Mouse (Mus musculus): Measurements from ENCODE around the gene Hs3st3b1. TPM values are rescaled to one million over a fixed set of nuclear protein-coding genes. Genes with fewer than 3 reads are reported as not detected.

Hs3st3b1 gene
- polyA plus RNA-seq, 1 experiment from 2014 or later: 4.2 TPM

DNA sequence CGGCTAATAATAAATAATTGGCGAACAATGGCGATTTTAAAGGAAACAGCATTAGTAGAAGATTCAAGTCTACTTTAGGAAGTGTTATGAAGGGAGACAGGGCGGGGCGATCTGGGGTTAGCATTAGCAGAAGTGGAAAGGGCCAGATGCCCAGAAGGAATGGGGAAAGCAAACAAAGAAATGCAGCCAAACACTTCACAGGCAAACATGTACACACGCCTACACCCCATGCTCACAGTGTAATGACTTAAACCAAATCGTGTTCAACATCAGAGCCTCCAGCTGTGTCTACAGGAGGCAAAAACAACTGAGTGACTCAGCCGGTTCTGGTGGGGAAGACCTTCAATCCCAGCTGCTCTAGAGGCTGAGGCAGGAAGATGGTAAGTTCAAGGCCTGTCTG, 20.1 kb upstream of the Hs3st3b1 start:
- 75% methylated on average over 8 of the region's 8 CpGs for WGBS (ENCODE audit: insufficient replicate concordance)
- no peaks in the 10 kb centered on the region for H3K27me3 ChIP-seq (ENCODE audit: control insufficient read depth, insufficient read depth, low read length)
- no peak overlapping the region for H3K27ac ChIP-seq (ENCODE audit: low read depth, low read length)
- no peak for ATAC-seq (replicated peaks; ENCODE audit: insufficient number of reproducible peaks, low FRiP score, low TSS enrichment)
- no peak overlapping the region for H3K4me2 ChIP-seq
- no peaks in the 10 kb centered on the region for H3K9me3 ChIP-seq (replicated peaks; ENCODE audit: control insufficient read depth, low read length)
- H3K36me3 ChIP-seq (ENCODE audit: control insufficient read depth, insufficient read depth, low read length): no peaks in the 10 kb centered on the region
- no peaks in the 10 kb centered on the region for H3K4me1 ChIP-seq (ENCODE audit: control insufficient read depth, insufficient read depth, low read length)
- H3K4me3 ChIP-seq (ENCODE audit: low read depth, low read length): no peak overlapping the region
- no peak overlapping the region for H3K9ac ChIP-seq (ENCODE audit: low read depth, low read length)

- Histone ChIP-seq H3K36me3 (ENCODE audit: control insufficient read depth, insufficient read depth, low read length) (no peaks in the 10 kb centered on the region), H3K4me2 (no peak overlapping the region), H3K4me1 (ENCODE audit: control insufficient read depth, insufficient read depth, low read length) (no peaks in the 10 kb centered on the region), H3K9me3 (replicated peaks; ENCODE audit: control insufficient read depth, low read length) (no peaks in the 10 kb centered on the region), H3K4me3 (ENCODE audit: low read depth, low read length) (no peak overlapping the region), H3K27me3 (ENCODE audit: control insufficient read depth, insufficient read depth, low read length) (peaks cover 6% of the 10 kb centered on the region; the same call in 1 of the 2 replicates), H3K9ac (ENCODE audit: low read depth, low read length) (no peak overlapping the region), H3K27ac (ENCODE audit: low read depth, low read length) (no peak overlapping the region)
- WGBS (ENCODE audit: insufficient replicate concordance): 43% methylated on average over 3 of the region's 3 CpGs
- no peak for ATAC-seq (replicated peaks; ENCODE audit: insufficient number of reproducible peaks, low FRiP score, low TSS enrichment)
Measured at GRCm38 (mm10) chr11:63936641-63937040, 14.6 kb upstream of the Hs3st3b1 start.

- Histone ChIP-seq H3K27me3 (ENCODE audit: control insufficient read depth, insufficient read depth, low read length) (peaks cover 33% of the 10 kb centered on the region), H3K4me1 (ENCODE audit: control insufficient read depth, insufficient read depth, low read length) (peaks cover 8% of the 10 kb centered on the region), H3K9ac (ENCODE audit: low read depth, low read length) (no peak overlapping the region), H3K4me2 (no peak overlapping the region), H3K4me3 (ENCODE audit: low read depth, low read length) (no peak overlapping the region), H3K27ac (ENCODE audit: low read depth, low read length) (no peak overlapping the region), H3K9me3 (replicated peaks; ENCODE audit: control insufficient read depth, low read length) (no peaks in the 10 kb centered on the region), H3K36me3 (ENCODE audit: control insufficient read depth, insufficient read depth, low read length) (no peaks in the 10 kb centered on the region)
- ATAC-seq (replicated peaks; ENCODE audit: insufficient number of reproducible peaks, low FRiP score, low TSS enrichment): no peak
- WGBS (ENCODE audit: insufficient replicate concordance): 70% methylated on average over 6 of the region's 6 CpGs
Measured at GRCm38 (mm10) chr11:63926901-63927300, 4.8 kb upstream of the Hs3st3b1 start.

- no peak for ATAC-seq (replicated peaks; ENCODE audit: insufficient number of reproducible peaks, low FRiP score, low TSS enrichment)
- H3K27me3 ChIP-seq (ENCODE audit: control insufficient read depth, insufficient read depth, low read length): peaks cover 43% of the 10 kb centered on the region
- peak overlapping the region; percentile 43 for H3K4me3 ChIP-seq (ENCODE audit: low read depth, low read length)
- H3K9ac ChIP-seq (ENCODE audit: low read depth, low read length): peak overlapping the region; percentile 24; the same call in 1 of the 2 replicates
- H3K27ac ChIP-seq (ENCODE audit: low read depth, low read length): no peak overlapping the region
- no peaks in the 10 kb centered on the region for H3K9me3 ChIP-seq (replicated peaks; ENCODE audit: control insufficient read depth, low read length)
- H3K4me1 ChIP-seq (ENCODE audit: control insufficient read depth, insufficient read depth, low read length): peaks cover 8% of the 10 kb centered on the region
- 1% methylated on average over 31 of the region's 31 CpGs for WGBS (ENCODE audit: insufficient replicate concordance)
- H3K36me3 ChIP-seq (ENCODE audit: control insufficient read depth, insufficient read depth, low read length): no peaks in the 10 kb centered on the region
- peak overlapping the region; percentile 92 for H3K4me2 ChIP-seq
Measured at GRCm38 (mm10) chr11:63925161-63925582, 3.1 kb upstream of the Hs3st3b1 start.

GRCm38 (mm10) chr11:63924286-63924930, 2.3 kb upstream of the Hs3st3b1 start:
- Histone ChIP-seq H3K27me3 (ENCODE audit: control insufficient read depth, insufficient read depth, low read length) (peaks cover 49% of the 10 kb centered on the region), H3K4me2 (peak overlapping the region; percentile 92), H3K27ac (ENCODE audit: low read depth, low read length) (no peak overlapping the region), H3K4me3 (ENCODE audit: low read depth, low read length) (peak overlapping the region; percentile 43; the same call in 1 of the 2 replicates), H3K4me1 (ENCODE audit: control insufficient read depth, insufficient read depth, low read length) (peaks cover 12% of the 10 kb centered on the region), H3K9me3 (replicated peaks; ENCODE audit: control insufficient read depth, low read length) (no peaks in the 10 kb centered on the region), H3K9ac (ENCODE audit: low read depth, low read length) (no peak overlapping the region), H3K36me3 (ENCODE audit: control insufficient read depth, insufficient read depth, low read length) (no peaks in the 10 kb centered on the region)
- 3% methylated on average over 26 of the region's 26 CpGs for WGBS (ENCODE audit: insufficient replicate concordance)
- ATAC-seq (replicated peaks; ENCODE audit: insufficient number of reproducible peaks, low FRiP score, low TSS enrichment): no peak

DNA sequence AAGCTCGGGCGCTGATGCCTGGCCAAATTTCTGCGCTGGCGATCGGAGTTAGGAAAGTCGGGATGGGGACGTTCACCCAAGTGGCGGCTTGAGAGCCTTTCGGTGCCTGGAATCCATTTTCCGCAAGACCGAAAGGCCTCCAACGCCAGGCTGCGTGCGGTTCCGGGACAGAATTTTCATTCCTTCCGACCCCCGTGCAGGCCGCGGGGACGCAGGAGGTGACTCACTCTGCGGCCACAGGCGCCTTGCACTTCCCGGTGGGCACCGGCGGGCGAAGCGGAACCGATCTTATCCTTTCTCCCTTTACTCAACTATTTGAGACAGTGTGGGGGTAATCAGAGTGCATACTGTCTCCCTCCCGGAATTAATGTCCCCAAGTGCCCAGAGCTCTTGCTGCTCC, 1.3 kb upstream of the Hs3st3b1 start:
- Histone ChIP-seq H3K4me2 (peak overlapping the region; percentile 92), H3K4me1 (ENCODE audit: control insufficient read depth, insufficient read depth, low read length) (peaks cover 15% of the 10 kb centered on the region), H3K9ac (ENCODE audit: low read depth, low read length) (peak overlapping the region; percentile 50; the same call in 1 of the 2 replicates), H3K27ac (ENCODE audit: low read depth, low read length) (no peak overlapping the region), H3K36me3 (ENCODE audit: control insufficient read depth, insufficient read depth, low read length) (no peaks in the 10 kb centered on the region), H3K4me3 (ENCODE audit: low read depth, low read length) (peak overlapping the region; percentile 40), H3K27me3 (ENCODE audit: control insufficient read depth, insufficient read depth, low read length) (peaks cover 58% of the 10 kb centered on the region), H3K9me3 (replicated peaks; ENCODE audit: control insufficient read depth, low read length) (no peaks in the 10 kb centered on the region)
- ATAC-seq (replicated peaks; ENCODE audit: insufficient number of reproducible peaks, low FRiP score, low TSS enrichment): no peak
- WGBS (ENCODE audit: insufficient replicate concordance): under 1% methylated on average over 29 of the region's 29 CpGs

GRCm38 (mm10) chr11:63921044-63921951, 792 bp downstream of the Hs3st3b1 start:
- no peaks in the 10 kb centered on the region for H3K36me3 ChIP-seq (ENCODE audit: control insufficient read depth, insufficient read depth, low read length)
- ATAC-seq (replicated peaks; ENCODE audit: insufficient number of reproducible peaks, low FRiP score, low TSS enrichment): 0 out of 2 replicates have a peak, but pooled peaks have one; percentile 8
- no peak overlapping the region for H3K27ac ChIP-seq (ENCODE audit: low read depth, low read length)
- H3K9me3 ChIP-seq (replicated peaks; ENCODE audit: control insufficient read depth, low read length): no peaks in the 10 kb centered on the region
- under 1% methylated on average over 69 of the region's 80 CpGs for WGBS (ENCODE audit: insufficient replicate concordance)
- peak overlapping the region; percentile 72 for H3K9ac ChIP-seq (ENCODE audit: low read depth, low read length)
- peak overlapping the region; percentile 92 for H3K4me2 ChIP-seq
- peaks cover 19% of the 10 kb centered on the region for H3K4me1 ChIP-seq (ENCODE audit: control insufficient read depth, insufficient read depth, low read length)
- peaks cover 56% of the 10 kb centered on the region for H3K27me3 ChIP-seq (ENCODE audit: control insufficient read depth, insufficient read depth, low read length)
- H3K4me3 ChIP-seq (ENCODE audit: low read depth, low read length): peak overlapping the region; percentile 62

DNA sequence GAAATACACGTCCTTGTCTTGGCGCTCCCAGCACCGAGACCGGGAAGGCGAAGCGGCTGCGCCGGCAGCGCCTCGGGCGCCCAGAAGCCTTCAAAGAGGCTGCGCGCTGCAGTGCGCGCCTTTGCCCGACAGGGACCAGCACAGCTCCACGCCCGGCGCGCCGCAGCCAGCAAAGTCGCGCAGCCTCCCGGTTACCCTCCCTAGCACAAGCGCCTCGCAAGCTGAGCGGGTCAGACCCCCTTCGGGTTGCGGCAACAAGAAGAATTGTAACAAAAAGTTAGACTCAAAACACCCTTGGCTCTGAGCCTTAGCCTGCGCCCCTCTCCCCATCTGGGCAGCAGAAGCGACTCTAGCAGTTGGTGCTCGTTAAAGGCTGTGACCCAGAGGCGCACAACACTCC, 1.6 kb downstream of the Hs3st3b1 start:
- WGBS (ENCODE audit: insufficient replicate concordance): under 1% methylated on average over 33 of the region's 33 CpGs
- Histone ChIP-seq H3K9me3 (replicated peaks; ENCODE audit: control insufficient read depth, low read length) (no peaks in the 10 kb centered on the region), H3K36me3 (ENCODE audit: control insufficient read depth, insufficient read depth, low read length) (no peaks in the 10 kb centered on the region), H3K4me1 (ENCODE audit: control insufficient read depth, insufficient read depth, low read length) (peaks cover 22% of the 10 kb centered on the region), H3K9ac (ENCODE audit: low read depth, low read length) (peak overlapping the region; percentile 72), H3K4me2 (peak overlapping the region; percentile 92), H3K4me3 (ENCODE audit: low read depth, low read length) (peak overlapping the region; percentile 62), H3K27me3 (ENCODE audit: control insufficient read depth, insufficient read depth, low read length) (peaks cover 50% of the 10 kb centered on the region), H3K27ac (ENCODE audit: low read depth, low read length) (no peak overlapping the region)
- peak; percentile 70 for ATAC-seq (replicated peaks; ENCODE audit: insufficient number of reproducible peaks, low FRiP score, low TSS enrichment)
